Mouse (Mus musculus) myocyte (in vitro differentiated cells): ENCODE measurements at regions not wholly inside any gene's neighbourhood (a gene's known extent, or its start where the extent isn't known, plus 50 kb on each side); places are given as distances from the start of the nearest gene placed in this dataset.

Experiments used
- H3K27me3 ChIP-seq: one replicate; pipeline ENCODE4 v1.6.1; 2011; ENCODE audit not compliant: control insufficient read depth, insufficient read depth, insufficient read length
- H3K36me3 ChIP-seq: one replicate; pipeline ENCODE4 v1.6.1; 2011; ENCODE audit not compliant: control insufficient read depth, insufficient read depth
- H3K4me2 ChIP-seq: one replicate; pipeline ENCODE4 v1.6.1; 2011; ENCODE audit warnings: low read depth, control low read depth
- H3K4me3 ChIP-seq: one replicate; pipeline ENCODE4 v1.5.1; 2011; ENCODE audit warnings: mild to moderate bottlenecking, control low read depth, moderate library complexity
- H3K79me2 ChIP-seq: one replicate; pipeline ENCODE4 v1.6.1; 2011; ENCODE audit not compliant: control insufficient read depth, insufficient read depth
- H3ac ChIP-seq: one replicate; pipeline ENCODE4 v1.6.1; 2011; ENCODE audit not compliant: control insufficient read depth, insufficient read length
- CEBPB ChIP-seq: IDR thresholded peaks from 2 replicates; pipeline ENCODE4 v1.6.1; 2011; ENCODE audit warnings: mild to moderate bottlenecking, moderate library complexity; ENCODE audit not compliant: poor library complexity, insufficient read depth, severe bottlenecking
- E2F4 ChIP-seq: IDR thresholded peaks from one replicate; pipeline ENCODE4 v1.6.1; 2011; ENCODE audit warnings: mild to moderate bottlenecking, control low read depth, moderate library complexity; ENCODE audit not compliant: insufficient read depth
- MAX ChIP-seq: IDR thresholded peaks from one replicate; pipeline ENCODE4 v1.6.1; 2011; ENCODE audit warnings: low read depth, mild to moderate bottlenecking, control low read depth
- MYOD1 ChIP-seq, 3 experiments: IDR thresholded peaks; one replicate each; pipeline ENCODE4 v1.6.1; 2011; ENCODE audit warnings: control low read depth in 2 of 3, low read depth in 2 of 3, mild to moderate bottlenecking in 2 of 3, moderate library complexity in 1 of 3; ENCODE audit not compliant: insufficient read length in 2 of 3, control insufficient read depth in 1 of 3
- MYOG ChIP-seq, 3 experiments: IDR thresholded peaks; one replicate each; pipeline ENCODE4 v1.6.1; 2011; ENCODE audit warnings: control low read depth in 2 of 3, low read depth in 2 of 3, mild to moderate bottlenecking in 2 of 3; ENCODE audit not compliant: insufficient read length in 2 of 3, control insufficient read depth in 1 of 3, insufficient read depth in 1 of 3
- POLR2A ChIP-seq: IDR thresholded peaks from one replicate; pipeline ENCODE4 v1.6.1; 2011; ENCODE audit warnings: low read depth, mild to moderate bottlenecking, control low read depth, moderate library complexity; ENCODE audit not compliant: insufficient read length
- POLR2AphosphoS2 ChIP-seq: IDR thresholded peaks from one replicate; pipeline ENCODE4 v1.6.1; 2011; ENCODE audit warnings: low read depth, control low read depth; ENCODE audit not compliant: insufficient read length
- REST ChIP-seq: IDR thresholded peaks from one replicate; pipeline ENCODE4 v1.6.1; 2011; ENCODE audit warnings: mild to moderate bottlenecking, control low read depth, moderate library complexity; ENCODE audit not compliant: insufficient read depth, insufficient read length
- SRF ChIP-seq: IDR thresholded peaks from one replicate; pipeline ENCODE4 v1.6.1; 2011; ENCODE audit warnings: low read depth; ENCODE audit not compliant: control insufficient read depth, insufficient read length
- TCF12 ChIP-seq: IDR thresholded peaks from one replicate; pipeline ENCODE4 v1.6.1; 2011; ENCODE audit warnings: mild to moderate bottlenecking, control low read depth; ENCODE audit not compliant: poor library complexity, insufficient read depth, severe bottlenecking
- TCF3 ChIP-seq: IDR thresholded peaks from one replicate; pipeline ENCODE4 v1.6.1; 2011; ENCODE audit warnings: low read depth, control low read depth; ENCODE audit not compliant: insufficient read length
- USF1 ChIP-seq: IDR thresholded peaks from one replicate; pipeline ENCODE4 v1.6.1; 2011; ENCODE audit warnings: low read depth, mild to moderate bottlenecking, control low read depth, moderate library complexity

- Histone ChIP-seq H3K27me3 (no peaks in the 10 kb centered on the region), H3K79me2 (no peaks in the 10 kb centered on the region), H3ac (no peak overlapping the region), H3K36me3 (no peaks in the 10 kb centered on the region), H3K4me3 (no peak overlapping the region), H3K4me2 (no peak overlapping the region)
- no peak for TF ChIP-seq MAX
- TF ChIP-seq TCF3, result no peak
These were observed 64.8 kb downstream of the Dnajb9 start for GRCm38 (mm10) chr12:44145321-44145720.

DNA sequence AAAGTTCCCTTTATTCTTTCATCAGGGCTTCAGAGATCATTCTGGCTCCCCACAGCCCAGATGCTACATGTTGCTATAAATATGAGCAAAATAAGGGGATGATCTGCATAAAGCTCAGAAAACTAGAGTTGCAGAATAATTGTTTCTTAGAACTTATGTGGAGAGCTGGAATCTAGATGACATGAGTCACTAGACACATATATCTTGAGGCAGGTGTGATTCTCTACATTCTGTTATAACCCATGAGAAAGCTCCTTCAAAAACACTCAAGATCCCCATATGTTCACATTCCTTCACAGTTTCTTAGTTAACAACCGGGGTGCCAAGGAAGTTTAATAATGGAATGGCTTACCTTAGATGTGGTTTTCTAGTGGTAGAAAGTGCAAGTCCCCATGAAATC lies 71.1 kb downstream of the Dnajb9 start:
- Histone ChIP-seq H3K27me3 (no peaks in the 10 kb centered on the region), H3K79me2 (no peaks in the 10 kb centered on the region), H3K36me3 (no peaks in the 10 kb centered on the region), H3K4me3 (no peak overlapping the region), H3K4me2 (no peak overlapping the region), H3ac (no peak overlapping the region)
- TF ChIP-seq USF1 (no peak), REST (no peak), CEBPB (no peak), SRF (no peak), E2F4 (no peak), TCF3 (no peak), POLR2A (no peak), MYOG (IDR thresholded peaks at IDR 0.05; ENCODE audit: control insufficient read depth in 1 of 3, insufficient read depth in 1 of 3, insufficient read length in 2 of 3, low read depth in 2 of 3) (no peak), TCF12 (no peak), MYOD1 (IDR thresholded peaks at IDR 0.05; ENCODE audit: control insufficient read depth in 1 of 3, insufficient read length in 2 of 3, low read depth in 2 of 3) (no peak)

DNA sequence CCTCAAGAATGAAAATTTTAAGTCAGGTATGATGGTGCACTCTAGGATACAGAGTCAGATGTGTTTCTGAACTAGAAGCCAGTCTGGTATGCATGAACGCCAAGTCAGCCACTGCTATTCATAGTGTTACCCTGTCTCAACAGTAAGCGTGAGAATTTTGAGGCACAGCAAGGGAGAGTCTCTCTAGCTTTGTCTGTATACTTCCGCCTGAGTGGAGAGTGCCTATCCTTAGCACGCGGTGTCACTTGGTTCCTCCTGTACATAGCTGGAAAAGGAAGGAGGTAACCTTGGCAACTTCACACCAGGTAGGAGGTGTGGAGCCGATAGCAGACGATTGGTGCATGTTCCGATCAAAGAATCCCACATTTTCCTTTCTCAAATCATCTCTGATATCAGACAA lies 81.3 kb downstream of the Dnajb9 start:
- H3K36me3 ChIP-seq, result no peaks in the 10 kb centered on the region
- no peaks in the 10 kb centered on the region for H3K27me3 ChIP-seq
- H3K79me2 ChIP-seq, result no peaks in the 10 kb centered on the region
- H3ac ChIP-seq, result no peak overlapping the region
- H3K4me2 ChIP-seq, result no peak overlapping the region
- no peak for TF ChIP-seq POLR2A
- no peak for TF ChIP-seq POLR2AphosphoS2
- TF ChIP-seq MYOG (IDR thresholded peaks at IDR 0.05; ENCODE audit: control insufficient read depth in 1 of 3, insufficient read depth in 1 of 3, insufficient read length in 2 of 3, low read depth in 2 of 3), result no peak
- TF ChIP-seq TCF12, result no peak
- no peak for TF ChIP-seq USF1
- TF ChIP-seq TCF3, result no peak
- TF ChIP-seq MYOD1 (IDR thresholded peaks at IDR 0.05; ENCODE audit: control insufficient read depth in 1 of 3, insufficient read length in 2 of 3, low read depth in 2 of 3), result no peak
- no peak for TF ChIP-seq REST
- no peak overlapping the region for H3K4me3 ChIP-seq

- Histone ChIP-seq H3K79me2 (no peaks in the 10 kb centered on the region), H3K27me3 (no peaks in the 10 kb centered on the region), H3K36me3 (no peaks in the 10 kb centered on the region), H3K4me3 (no peak overlapping the region), H3K4me2 (no peak overlapping the region), H3ac (no peak overlapping the region)
- TF ChIP-seq POLR2A (no peak), TCF3 (no peak), MYOD1 (IDR thresholded peaks at IDR 0.05; ENCODE audit: control insufficient read depth in 1 of 3, insufficient read length in 2 of 3, low read depth in 2 of 3) (no peak), MAX (no peak), POLR2AphosphoS2 (no peak), USF1 (no peak), E2F4 (no peak), MYOG (IDR thresholded peaks at IDR 0.05; ENCODE audit: control insufficient read depth in 1 of 3, insufficient read depth in 1 of 3, insufficient read length in 2 of 3, low read depth in 2 of 3) (no peak), REST (no peak), SRF (no peak), TCF12 (no peak), CEBPB (no peak)
These were observed 105.0 kb downstream of the Dnajb9 start for GRCm38 (mm10) chr12:44105085-44105484.

- Histone ChIP-seq H3K27me3 (no peaks in the 10 kb centered on the region), H3K36me3 (no peaks in the 10 kb centered on the region), H3K4me3 (no peak overlapping the region), H3K79me2 (no peaks in the 10 kb centered on the region), H3K4me2 (no peak overlapping the region), H3ac (no peak overlapping the region)
- TF ChIP-seq TCF3 (no peak), POLR2A (no peak), MYOD1 (IDR thresholded peaks at IDR 0.05; ENCODE audit: control insufficient read depth in 1 of 3, insufficient read length in 2 of 3, low read depth in 2 of 3) (no peak), E2F4 (no peak), MAX (no peak), SRF (no peak), CEBPB (no peak), TCF12 (no peak), MYOG (IDR thresholded peaks at IDR 0.05; ENCODE audit: control insufficient read depth in 1 of 3, insufficient read depth in 1 of 3, insufficient read length in 2 of 3, low read depth in 2 of 3) (no peak), USF1 (no peak), POLR2AphosphoS2 (no peak)
These were observed 110.9 kb downstream of the Dnajb9 start for GRCm38 (mm10) chr12:44099188-44099587.
